Mouse (Mus musculus): ENCODE measurements around the gene Jup.

GRCm38 (mm10) chr11:100423836-100424235 lies 26.3 kb upstream of the Jup start:
- TF ChIP-seq CTCF (IDR thresholded peaks at IDR 0.05; ENCODE audit: low read depth) (no peak), EP300 (optimal IDR thresholded peaks at IDR 0.05) (no peak)
